Mouse (Mus musculus) cerebellum, adult 2 months (tissue): Measurements from ENCODE around the gene Rad17.

Source experiments
- CTCF ChIP-seq: fragments of 200-500 bp; IDR thresholded peaks from 2 replicates; pipeline ENCODE4 v1.5.1; 2011; ENCODE audit warnings: low read depth, mild to moderate bottlenecking, control low read depth, low read length, moderate library complexity, borderline replicate concordance; ENCODE audit not compliant: insufficient read depth
- POLR2A ChIP-seq: fragments of 200-500 bp; IDR thresholded peaks from 2 replicates; pipeline ENCODE4 v1.6.1; 2011; ENCODE audit warnings: low read length, control low read depth, borderline replicate concordance; ENCODE audit not compliant: insufficient read depth

GRCm38 (mm10) chr13:100697541-100697940, 46.7 kb upstream of the Rad17 start:
- TF ChIP-seq CTCF (no peak), POLR2A (no peak)
